Mouse (Mus musculus) E14TG2a.4 (cell line): ENCODE data around the gene Gm21860.
"Not testable (repeated sequence)": the region's sequence is repeated elsewhere in the genome, so short reads cannot be mapped to it uniquely, and the experiment has no call there.

Experiments used
- CTCF ChIP-seq: conservative IDR thresholded peaks from 2 replicates; pipeline ENCODE4 v1.5.1; 2014; ENCODE audit warnings: low read length
- NANOG ChIP-seq: IDR thresholded peaks from 2 replicates; pipeline ENCODE4 v1.6.1; 2014; ENCODE audit warnings: borderline replicate concordance, low read length, mixed read lengths
- POU5F1 ChIP-seq: IDR thresholded peaks from 2 replicates; pipeline ENCODE4 v1.6.1; 2014; ENCODE audit warnings: low read length, borderline replicate concordance

GRCm38 (mm10) chrY:90730908-90731592 is 23.6 kb downstream of the Gm21860 start:
- TF ChIP-seq NANOG, CTCF, POU5F1: not testable (repeated sequence)
